Mouse (Mus musculus): ENCODE measurements around the gene Atad1. TPM values are rescaled to one million over a fixed set of nuclear protein-coding genes. Genes with fewer than 3 reads are reported as not detected.
"Not testable (repeated sequence)": the region's sequence is repeated elsewhere in the genome, so short reads cannot be mapped to it uniquely, and the experiment has no call there.

Gene Atad1
- polyA plus RNA-seq, 1 experiment from 2014 or later: 66.5 TPM

DNA sequence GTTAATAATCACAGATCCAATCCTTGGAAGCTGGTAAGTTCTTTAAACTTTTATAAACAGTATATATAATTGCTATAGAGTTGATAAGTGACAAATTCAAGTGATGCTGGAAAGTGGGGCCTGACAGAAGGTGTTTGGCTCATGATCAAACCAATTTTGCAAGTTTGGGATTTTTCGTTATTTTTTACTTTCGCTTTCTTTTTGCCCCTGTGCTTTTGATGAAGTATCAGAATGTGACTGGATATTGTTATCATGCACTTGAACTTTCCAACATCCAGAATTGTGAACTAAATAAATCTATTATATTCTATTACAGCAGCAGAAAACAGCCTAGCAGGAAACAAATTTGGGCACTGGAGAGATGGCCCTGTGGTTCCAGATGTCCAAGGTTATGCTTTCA, 58.7 kb downstream of the Atad1 start:
- ATAC-seq (ENCODE audit: low read depth) (no peak), DNase-seq (ENCODE audit: low spot score) (no peak)
- Histone ChIP-seq H3K9ac (ENCODE audit: low read depth, low read length) (no peak overlapping the region), H3K4me1 (ENCODE audit: control insufficient read depth, insufficient read depth, low read length) (no peaks in the 10 kb centered on the region), H3K36me3 (ENCODE audit: control insufficient read depth, insufficient read depth, low read length) (peaks cover 53% of the 10 kb centered on the region), H3K27ac (replicated peaks; ENCODE audit: low read depth, low read length) (no peak overlapping the region), H3K27me3 (replicated peaks; ENCODE audit: control insufficient read depth, insufficient read depth, low read length) (no peaks in the 10 kb centered on the region), H3K9me3 (ENCODE audit: control insufficient read depth, low read length) (no peaks in the 10 kb centered on the region), H3K4me2 (ENCODE audit: low read depth, low read length) (no peak overlapping the region), H3K4me3 (ENCODE audit: low read depth, low read length) (no peak overlapping the region)
- 91% methylated on average over 2 of the region's 2 CpGs for WGBS

DNA sequence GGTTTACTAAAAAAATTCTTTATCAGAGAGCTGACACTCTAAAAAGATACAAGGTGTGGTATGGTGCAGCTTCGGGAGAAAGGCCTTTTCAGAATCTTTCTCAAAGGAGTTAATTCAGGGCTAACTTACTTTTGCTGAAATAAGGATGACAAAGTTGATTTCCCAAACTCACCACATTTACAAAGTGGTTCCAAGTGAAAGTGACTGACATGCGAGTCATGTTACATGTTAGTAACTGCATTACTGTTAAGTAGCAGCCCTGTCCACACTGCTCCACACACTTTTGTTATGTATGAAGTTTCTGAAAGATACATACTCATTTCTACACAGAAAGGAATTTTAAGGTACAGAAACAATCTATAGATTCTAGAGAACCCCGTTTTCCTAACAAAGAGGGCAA, 63.8 kb downstream of the Atad1 start:
- H3K27me3 ChIP-seq (replicated peaks; ENCODE audit: control insufficient read depth, insufficient read depth, low read length): no peaks in the 10 kb centered on the region
- H3K4me1 ChIP-seq (ENCODE audit: control insufficient read depth, insufficient read depth, low read length): no peaks in the 10 kb centered on the region
- H3K9ac ChIP-seq (ENCODE audit: low read depth, low read length): no peak overlapping the region
- ATAC-seq (ENCODE audit: low read depth): no peak
- H3K36me3 ChIP-seq (ENCODE audit: control insufficient read depth, insufficient read depth, low read length): peaks cover 56% of the 10 kb centered on the region
- 85% methylated on average over 3 of the region's 3 CpGs for WGBS
- H3K4me2 ChIP-seq (ENCODE audit: low read depth, low read length): no peak overlapping the region
- DNase-seq (ENCODE audit: low spot score): no peak
- no peak overlapping the region for H3K4me3 ChIP-seq (ENCODE audit: low read depth, low read length)
- no peaks in the 10 kb centered on the region for H3K9me3 ChIP-seq (ENCODE audit: control insufficient read depth, low read length)
- H3K27ac ChIP-seq (replicated peaks; ENCODE audit: low read depth, low read length): no peak overlapping the region

DNA sequence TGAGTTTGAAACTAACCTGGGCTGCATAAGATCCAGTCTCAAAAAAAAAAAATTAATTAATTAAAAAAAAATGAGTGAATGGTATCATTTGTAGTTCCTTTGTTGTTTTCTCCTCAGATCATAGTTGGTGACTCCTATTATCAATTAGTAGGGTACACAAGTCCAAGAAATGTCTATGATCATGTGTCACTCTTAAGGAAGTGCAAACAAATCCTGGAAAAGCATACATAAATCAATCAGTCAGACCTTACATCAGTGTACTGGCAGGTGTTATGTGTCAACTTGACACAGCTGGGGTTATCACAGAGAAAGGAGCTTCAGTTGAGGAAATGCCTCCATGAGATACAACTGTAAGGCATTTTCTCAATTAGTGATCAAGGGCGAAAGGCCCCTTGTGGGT, 71.8 kb downstream of the Atad1 start:
- WGBS: 92% methylated on average over 1 of the region's 1 CpGs
- not testable (repeated sequence) for H3K9ac ChIP-seq (ENCODE audit: low read depth, low read length); H3K4me1 ChIP-seq (ENCODE audit: control insufficient read depth, insufficient read depth, low read length); ATAC-seq (ENCODE audit: low read depth); DNase-seq (ENCODE audit: low spot score); H3K9me3 ChIP-seq (ENCODE audit: control insufficient read depth, low read length); H3K27ac ChIP-seq (replicated peaks; ENCODE audit: low read depth, low read length); H3K27me3 ChIP-seq (replicated peaks; ENCODE audit: control insufficient read depth, insufficient read depth, low read length); H3K4me3 ChIP-seq (ENCODE audit: low read depth, low read length); H3K4me2 ChIP-seq (ENCODE audit: low read depth, low read length)
- peaks cover 38% of the 10 kb centered on the region; the same call in 1 of the 2 replicates for H3K36me3 ChIP-seq (ENCODE audit: control insufficient read depth, insufficient read depth, low read length)

DNA sequence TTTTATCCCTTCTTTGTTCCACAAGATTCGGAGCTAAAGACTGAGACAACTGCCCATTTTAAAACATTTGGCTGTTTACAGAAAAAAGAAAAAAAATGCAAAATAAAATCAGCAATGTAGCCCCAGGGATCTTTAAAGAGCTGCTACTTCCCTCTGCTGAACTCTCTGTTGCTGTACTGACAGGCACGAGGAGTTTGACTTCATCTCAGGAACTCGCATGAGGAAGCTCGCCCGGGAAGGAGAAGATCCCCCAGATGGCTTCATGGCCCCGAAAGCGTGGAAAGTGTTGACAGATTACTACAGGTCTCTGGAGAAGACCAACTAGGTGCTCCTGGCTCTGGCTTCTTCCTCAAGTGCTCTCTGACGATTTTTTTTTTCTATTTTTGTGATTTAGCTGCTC, 74.3 kb downstream of the Atad1 start:
- DNase-seq (ENCODE audit: low spot score) (no peak), ATAC-seq (ENCODE audit: low read depth) (no peak)
- Histone ChIP-seq H3K4me2 (ENCODE audit: low read depth, low read length) (no peak overlapping the region), H3K9me3 (ENCODE audit: control insufficient read depth, low read length) (no peaks in the 10 kb centered on the region), H3K27me3 (replicated peaks; ENCODE audit: control insufficient read depth, insufficient read depth, low read length) (no peaks in the 10 kb centered on the region), H3K4me1 (ENCODE audit: control insufficient read depth, insufficient read depth, low read length) (no peaks in the 10 kb centered on the region), H3K9ac (ENCODE audit: low read depth, low read length) (no peak overlapping the region), H3K27ac (replicated peaks; ENCODE audit: low read depth, low read length) (no peak overlapping the region), H3K4me3 (ENCODE audit: low read depth, low read length) (no peak overlapping the region), H3K36me3 (ENCODE audit: control insufficient read depth, insufficient read depth, low read length) (peaks cover 29% of the 10 kb centered on the region; the same call in 1 of the 2 replicates)
- 83% methylated on average over 8 of the region's 8 CpGs for WGBS

DNA sequence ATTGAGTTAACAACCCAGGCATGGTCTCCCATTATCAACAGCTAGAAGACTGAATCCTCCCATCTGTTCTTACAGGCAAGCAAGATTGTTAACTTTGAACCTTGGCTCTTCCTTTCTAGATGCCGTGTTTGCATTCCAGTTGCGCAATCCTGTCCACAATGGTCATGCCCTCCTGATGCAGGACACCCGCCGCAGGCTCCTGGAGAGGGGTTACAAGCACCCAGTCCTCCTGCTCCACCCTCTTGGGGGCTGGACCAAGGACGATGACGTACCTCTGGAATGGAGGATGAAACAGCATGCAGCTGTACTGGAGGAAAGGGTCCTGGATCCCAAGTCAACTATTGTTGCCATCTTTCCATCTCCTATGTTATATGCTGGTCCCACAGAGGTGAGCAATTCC, 76.7 kb downstream of the Atad1 start:
- Histone ChIP-seq H3K36me3 (ENCODE audit: control insufficient read depth, insufficient read depth, low read length) (peaks cover 29% of the 10 kb centered on the region; the same call in 1 of the 2 replicates), H3K4me2 (ENCODE audit: low read depth, low read length) (no peak overlapping the region), H3K27me3 (replicated peaks; ENCODE audit: control insufficient read depth, insufficient read depth, low read length) (no peaks in the 10 kb centered on the region), H3K4me3 (ENCODE audit: low read depth, low read length) (no peak overlapping the region), H3K4me1 (ENCODE audit: control insufficient read depth, insufficient read depth, low read length) (no peaks in the 10 kb centered on the region), H3K9ac (ENCODE audit: low read depth, low read length) (no peak overlapping the region), H3K27ac (replicated peaks; ENCODE audit: low read depth, low read length) (no peak overlapping the region), H3K9me3 (ENCODE audit: control insufficient read depth, low read length) (no peaks in the 10 kb centered on the region)
- ATAC-seq (ENCODE audit: low read depth) (no peak), DNase-seq (ENCODE audit: low spot score) (no peak)
- WGBS: 74% methylated on average over 6 of the region's 6 CpGs

DNA sequence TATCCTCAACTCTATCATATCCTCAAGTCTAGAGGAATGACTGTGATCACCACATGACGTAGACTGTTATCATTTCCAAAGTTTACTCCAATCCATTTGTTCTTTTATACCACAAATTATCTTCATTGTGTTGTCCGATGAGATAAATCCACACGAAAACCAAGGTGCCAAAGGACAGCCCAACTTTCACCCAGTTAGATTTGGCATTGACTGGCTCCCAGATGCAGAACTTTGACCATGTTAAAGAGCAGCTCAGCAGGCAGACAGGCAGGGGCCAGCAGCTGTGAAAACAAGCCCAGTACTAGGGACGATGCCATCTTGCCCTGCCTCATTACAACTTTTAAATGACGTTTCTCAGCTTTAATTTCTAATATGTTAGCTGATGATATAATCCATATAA, 80.2 kb downstream of the Atad1 start:
- no peaks in the 10 kb centered on the region for H3K27me3 ChIP-seq (replicated peaks; ENCODE audit: control insufficient read depth, insufficient read depth, low read length)
- H3K4me3 ChIP-seq (ENCODE audit: low read depth, low read length): no peak overlapping the region
- no peaks in the 10 kb centered on the region for H3K4me1 ChIP-seq (ENCODE audit: control insufficient read depth, insufficient read depth, low read length)
- H3K36me3 ChIP-seq (ENCODE audit: control insufficient read depth, insufficient read depth, low read length): peaks cover 21% of the 10 kb centered on the region; the same call in 1 of the 2 replicates
- no peak for ATAC-seq (ENCODE audit: low read depth)
- DNase-seq (ENCODE audit: low spot score): no peak
- H3K4me2 ChIP-seq (ENCODE audit: low read depth, low read length): no peak overlapping the region
- H3K9me3 ChIP-seq (ENCODE audit: control insufficient read depth, low read length): no peaks in the 10 kb centered on the region
- H3K9ac ChIP-seq (ENCODE audit: low read depth, low read length): no peak overlapping the region
- H3K27ac ChIP-seq (replicated peaks; ENCODE audit: low read depth, low read length): no peak overlapping the region
- 65% methylated on average over 5 of the region's 5 CpGs for WGBS

DNA sequence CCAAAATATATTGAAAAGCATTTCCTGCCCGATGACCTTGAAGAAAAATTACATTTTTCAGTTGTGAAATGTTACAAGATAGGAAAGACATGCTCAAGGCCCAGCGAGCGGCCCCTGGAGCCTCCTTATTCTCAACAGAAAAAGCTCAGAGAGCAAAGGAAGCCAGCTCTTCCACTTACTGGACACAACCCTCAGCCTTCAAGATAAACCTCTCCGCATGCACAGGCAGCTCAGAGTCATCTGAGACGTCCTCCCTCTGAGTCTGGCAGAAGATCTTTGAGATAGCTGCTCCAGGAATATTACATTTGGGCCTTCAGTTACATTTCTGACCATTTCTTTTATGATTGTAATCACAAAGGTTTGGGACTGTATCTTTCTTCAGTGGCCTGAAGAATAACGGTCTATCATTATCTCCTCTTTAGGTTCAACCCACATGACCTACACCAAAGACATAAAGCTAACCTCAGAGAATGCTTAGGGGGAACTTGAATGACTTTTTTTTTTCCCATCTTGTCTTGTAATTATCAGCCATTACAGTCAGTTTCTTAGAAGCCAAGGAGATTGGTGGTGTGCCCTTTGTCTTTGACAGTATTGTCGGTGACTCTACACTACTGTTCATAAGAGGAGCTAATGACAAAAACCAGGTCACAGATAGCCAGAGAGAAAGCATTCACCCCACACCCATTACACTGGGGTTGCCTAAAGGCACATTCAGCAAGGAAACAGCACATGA, 85.8 kb downstream of the Atad1 start:
- Histone ChIP-seq H3K36me3 (ENCODE audit: control insufficient read depth, insufficient read depth, low read length) (no peaks in the 10 kb centered on the region), H3K9ac (ENCODE audit: low read depth, low read length) (no peak overlapping the region), H3K4me2 (ENCODE audit: low read depth, low read length) (no peak overlapping the region), H3K4me3 (ENCODE audit: low read depth, low read length) (no peak overlapping the region), H3K27me3 (replicated peaks; ENCODE audit: control insufficient read depth, insufficient read depth, low read length) (no peaks in the 10 kb centered on the region), H3K9me3 (ENCODE audit: control insufficient read depth, low read length) (no peaks in the 10 kb centered on the region), H3K4me1 (ENCODE audit: control insufficient read depth, insufficient read depth, low read length) (no peaks in the 10 kb centered on the region), H3K27ac (replicated peaks; ENCODE audit: low read depth, low read length) (no peak overlapping the region)
- DNase-seq (ENCODE audit: low spot score): no peak
- ATAC-seq (ENCODE audit: low read depth): no peak
- WGBS: 89% methylated on average over 7 of the region's 7 CpGs

DNA sequence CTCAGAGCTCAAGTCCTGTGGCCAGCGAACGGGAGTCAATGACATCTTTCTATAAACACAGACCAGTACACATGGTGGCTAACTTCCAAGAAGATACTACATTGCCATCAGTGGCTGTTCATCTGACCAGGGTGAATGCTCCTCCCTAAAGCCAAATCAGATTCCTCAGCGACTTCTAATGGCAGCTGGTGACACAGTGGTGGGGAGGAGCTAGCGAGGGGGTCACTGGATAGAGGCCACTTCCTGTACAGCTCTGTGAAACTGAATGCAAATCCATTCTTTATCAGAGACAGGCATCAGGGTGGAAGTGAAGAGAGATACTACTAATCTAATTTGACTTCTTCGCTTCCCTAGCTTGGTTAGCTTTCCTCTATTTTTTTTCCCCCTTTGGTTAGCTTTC, 86.5 kb downstream of the Atad1 start:
- no peak for DNase-seq (ENCODE audit: low spot score)
- Histone ChIP-seq H3K4me1 (ENCODE audit: control insufficient read depth, insufficient read depth, low read length) (no peaks in the 10 kb centered on the region), H3K4me2 (ENCODE audit: low read depth, low read length) (no peak overlapping the region), H3K9me3 (ENCODE audit: control insufficient read depth, low read length) (no peaks in the 10 kb centered on the region), H3K27me3 (replicated peaks; ENCODE audit: control insufficient read depth, insufficient read depth, low read length) (no peaks in the 10 kb centered on the region), H3K4me3 (ENCODE audit: low read depth, low read length) (no peak overlapping the region), H3K36me3 (ENCODE audit: control insufficient read depth, insufficient read depth, low read length) (no peaks in the 10 kb centered on the region), H3K9ac (ENCODE audit: low read depth, low read length) (no peak overlapping the region), H3K27ac (replicated peaks; ENCODE audit: low read depth, low read length) (no peak overlapping the region)
- 83% methylated on average over 5 of the region's 5 CpGs for WGBS
- no peak for ATAC-seq (ENCODE audit: low read depth)

DNA sequence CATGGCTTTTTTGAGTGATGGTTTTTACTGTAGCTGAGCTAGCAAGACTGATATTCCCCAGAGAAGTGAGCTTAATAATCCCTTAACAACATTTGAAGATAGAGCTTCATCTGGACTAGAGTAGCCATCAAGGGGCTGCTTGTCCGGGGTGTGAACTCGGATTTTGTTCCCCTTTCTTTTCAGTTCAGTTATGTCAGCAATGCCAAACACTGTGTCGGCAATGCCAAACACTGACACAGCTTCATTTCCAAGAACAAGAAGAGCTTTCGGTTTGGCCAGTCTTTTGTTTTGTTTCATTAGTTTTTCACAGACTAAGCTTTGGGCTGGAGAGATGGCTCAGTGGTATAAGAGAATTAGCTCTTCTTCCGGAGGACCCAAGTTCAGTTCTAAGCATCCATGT, 88.5 kb downstream of the Atad1 start:
- H3K27me3 ChIP-seq (replicated peaks; ENCODE audit: control insufficient read depth, insufficient read depth, low read length): no peaks in the 10 kb centered on the region
- DNase-seq (ENCODE audit: low spot score) (no peak), ATAC-seq (ENCODE audit: low read depth) (no peak)
- H3K27ac ChIP-seq (replicated peaks; ENCODE audit: low read depth, low read length): no peak overlapping the region
- no peak overlapping the region for H3K9ac ChIP-seq (ENCODE audit: low read depth, low read length)
- no peak overlapping the region for H3K4me2 ChIP-seq (ENCODE audit: low read depth, low read length)
- no peak overlapping the region for H3K4me3 ChIP-seq (ENCODE audit: low read depth, low read length)
- H3K9me3 ChIP-seq (ENCODE audit: control insufficient read depth, low read length): no peaks in the 10 kb centered on the region
- H3K36me3 ChIP-seq (ENCODE audit: control insufficient read depth, insufficient read depth, low read length): no peaks in the 10 kb centered on the region
- H3K4me1 ChIP-seq (ENCODE audit: control insufficient read depth, insufficient read depth, low read length): no peaks in the 10 kb centered on the region
- 83% methylated on average over 5 of the region's 5 CpGs for WGBS
